Mouse (Mus musculus): ENCODE results near the gene Mctp1. TPM values are rescaled to one million over a fixed set of nuclear protein-coding genes. Genes with fewer than 3 reads are reported as not detected.

The Mctp1 gene
- polyA plus RNA-seq, 1 experiment from 2014 or later, result 0.33 TPM

DNA sequence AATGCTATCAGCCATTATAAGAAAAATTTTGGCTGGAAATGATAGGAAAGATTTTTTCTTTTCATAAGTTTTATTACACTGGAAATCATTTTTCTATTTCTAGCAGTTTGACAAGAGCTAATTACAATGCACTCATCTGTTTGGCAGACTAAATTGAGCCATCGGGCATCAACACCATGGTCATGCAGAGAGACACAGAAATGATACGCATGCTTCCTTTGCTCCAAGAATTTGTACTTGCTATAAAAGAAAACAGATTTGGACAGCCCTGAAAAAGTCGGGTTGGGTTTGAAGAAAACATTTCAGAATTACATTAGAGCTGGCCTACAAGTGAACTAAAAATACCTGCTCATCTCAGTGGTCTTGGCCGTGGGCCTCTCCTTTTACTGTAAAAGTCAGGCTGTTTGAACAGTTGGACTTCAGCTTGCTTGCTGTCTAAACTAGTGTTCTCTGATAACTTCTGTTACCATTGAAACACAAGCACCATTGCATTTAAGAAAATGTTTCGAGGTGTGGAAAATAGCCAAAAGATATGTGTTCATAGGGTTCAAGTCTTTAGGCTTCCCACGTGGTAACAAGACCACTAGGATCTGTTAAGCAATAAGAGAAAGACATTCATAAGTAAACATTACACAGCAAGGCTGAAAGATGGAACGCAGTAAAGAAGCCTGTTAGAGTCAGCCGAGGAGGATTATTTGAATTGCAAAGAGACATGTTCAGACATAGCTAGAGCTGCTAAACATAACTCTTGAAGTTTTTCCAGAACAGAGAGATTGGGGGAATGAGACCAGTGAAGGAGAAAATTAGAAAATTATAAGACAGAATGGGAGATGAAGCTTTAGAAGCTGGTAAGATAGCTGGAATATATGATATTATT lies 493.8 kb downstream of the Mctp1 start:
- H3K9me3 ChIP-seq (replicated peaks; ENCODE audit: low read length), result no peaks in the 10 kb centered on the region
- DNase-seq (ENCODE audit: low spot score) (no peak), ATAC-seq (replicated peaks; ENCODE audit: low FRiP score, low read depth) (no peak)
- H3K4me1 ChIP-seq (replicated peaks; ENCODE audit: insufficient read depth, low read length), result no peaks in the 10 kb centered on the region
- no peaks in the 10 kb centered on the region for H3K27me3 ChIP-seq (ENCODE audit: insufficient read depth, low read length)
- H3K27ac ChIP-seq, result no peak overlapping the region
- TF ChIP-seq CTCF (IDR thresholded peaks at IDR 0.05; ENCODE audit: low read depth), result no peak
- 79% methylated on average over 8 of the region's 8 CpGs for WGBS
- H3K4me3 ChIP-seq (replicated peaks; ENCODE audit: low read depth, low read length), result no peak overlapping the region
- H3K4me2 ChIP-seq (ENCODE audit: low read length), result no peak overlapping the region
- H3K36me3 ChIP-seq (ENCODE audit: insufficient read depth, low read length), result no peaks in the 10 kb centered on the region
- H3K9ac ChIP-seq (ENCODE audit: low read depth, low read length), result no peak overlapping the region

DNA sequence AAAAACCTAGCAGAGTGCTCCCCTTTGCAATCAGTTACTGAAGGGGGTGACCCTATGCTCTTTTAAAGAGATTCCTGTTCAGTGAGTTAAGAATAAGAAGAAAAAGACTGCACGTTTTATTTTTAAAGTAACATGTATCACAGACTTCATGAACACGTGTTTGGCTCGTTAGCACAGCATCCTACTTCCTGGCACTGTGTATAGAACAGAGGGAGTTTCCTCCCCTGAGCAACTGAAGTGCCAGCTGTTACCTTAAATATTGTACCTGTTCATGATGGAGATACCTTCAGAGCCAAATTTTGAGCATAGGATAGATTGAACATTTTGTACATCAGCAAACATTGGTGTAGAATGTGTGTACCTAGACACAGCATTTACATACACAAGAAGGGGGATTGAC lies 494.7 kb downstream of the Mctp1 start:
- no peaks in the 10 kb centered on the region for H3K27me3 ChIP-seq (ENCODE audit: insufficient read depth, low read length)
- no peak overlapping the region for H3K4me2 ChIP-seq (ENCODE audit: low read length)
- DNase-seq (ENCODE audit: low spot score), result no peak
- H3K9me3 ChIP-seq (replicated peaks; ENCODE audit: low read length), result no peaks in the 10 kb centered on the region
- H3K4me1 ChIP-seq (replicated peaks; ENCODE audit: insufficient read depth, low read length), result no peaks in the 10 kb centered on the region
- no peak for TF ChIP-seq CTCF (IDR thresholded peaks at IDR 0.05; ENCODE audit: low read depth)
- H3K4me3 ChIP-seq (replicated peaks; ENCODE audit: low read depth, low read length), result no peak overlapping the region
- no peaks in the 10 kb centered on the region for H3K36me3 ChIP-seq (ENCODE audit: insufficient read depth, low read length)
- no peak overlapping the region for H3K9ac ChIP-seq (ENCODE audit: low read depth, low read length)
- ATAC-seq (replicated peaks; ENCODE audit: low FRiP score, low read depth), result no peak
- WGBS, result 57% methylated on average over 3 of the region's 3 CpGs
- H3K27ac ChIP-seq, result no peak overlapping the region

DNA sequence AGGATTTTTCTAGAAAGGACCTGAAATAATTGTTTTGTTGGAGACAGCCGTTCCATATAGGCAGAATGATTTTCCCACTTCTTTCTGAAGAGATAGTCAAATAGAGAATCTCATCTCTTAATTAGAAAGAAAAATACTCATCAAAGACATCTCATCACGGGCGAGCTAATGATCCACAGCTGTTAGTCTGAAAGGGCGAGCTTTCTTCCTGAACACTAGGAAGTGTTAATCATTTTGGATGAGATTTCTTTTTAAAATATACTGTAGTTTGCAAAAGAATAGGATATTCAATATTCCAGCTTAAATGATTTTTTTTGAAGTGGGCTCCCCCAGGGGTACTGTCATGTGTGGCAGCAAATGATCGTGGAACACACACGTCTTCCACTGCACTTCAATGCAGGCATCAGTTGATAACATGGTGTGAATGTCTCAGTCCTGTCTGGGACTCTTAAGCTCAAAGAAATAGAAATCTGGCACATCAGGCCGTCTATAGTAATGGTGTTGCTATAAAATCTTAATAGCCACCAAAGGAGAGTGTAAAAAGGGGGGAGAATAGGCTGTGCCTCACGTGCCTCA lies 500.3 kb downstream of the Mctp1 start:
- no peaks in the 10 kb centered on the region for H3K36me3 ChIP-seq (ENCODE audit: insufficient read depth, low read length)
- no peak for ATAC-seq (replicated peaks; ENCODE audit: low FRiP score, low read depth)
- no peak for DNase-seq (ENCODE audit: low spot score)
- no peaks in the 10 kb centered on the region for H3K4me1 ChIP-seq (replicated peaks; ENCODE audit: insufficient read depth, low read length)
- H3K4me3 ChIP-seq (replicated peaks; ENCODE audit: low read depth, low read length), result no peak overlapping the region
- no peak overlapping the region for H3K27ac ChIP-seq
- TF ChIP-seq CTCF (IDR thresholded peaks at IDR 0.05; ENCODE audit: low read depth), result no peak
- H3K9me3 ChIP-seq (replicated peaks; ENCODE audit: low read length), result no peaks in the 10 kb centered on the region
- no peak overlapping the region for H3K4me2 ChIP-seq (ENCODE audit: low read length)
- H3K27me3 ChIP-seq (ENCODE audit: insufficient read depth, low read length), result no peaks in the 10 kb centered on the region
- WGBS, result 68% methylated on average over 8 of the region's 8 CpGs
- no peak overlapping the region for H3K9ac ChIP-seq (ENCODE audit: low read depth, low read length)

DNA sequence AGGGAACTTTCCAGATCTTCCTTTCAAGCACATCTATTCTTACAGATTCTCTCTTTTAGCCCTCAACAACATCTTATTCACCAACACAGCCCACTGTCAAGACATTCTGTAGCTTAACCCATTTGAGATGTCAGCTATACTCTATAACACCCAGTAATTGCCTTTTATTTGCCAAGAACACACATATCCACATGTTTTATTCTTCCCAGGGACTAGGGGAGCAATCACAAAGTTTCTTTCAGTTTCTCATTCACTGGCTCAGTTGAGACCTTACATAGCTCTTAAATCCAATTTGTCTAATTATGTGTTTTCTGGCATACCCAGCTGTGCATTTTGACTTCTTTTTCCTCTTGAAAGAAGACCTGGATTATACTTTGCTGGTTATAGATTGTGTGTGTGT lies 508.7 kb downstream of the Mctp1 start:
- TF ChIP-seq CTCF (IDR thresholded peaks at IDR 0.05; ENCODE audit: low read depth), result no peak
- H3K4me3 ChIP-seq (replicated peaks; ENCODE audit: low read depth, low read length), result no peak overlapping the region

DNA sequence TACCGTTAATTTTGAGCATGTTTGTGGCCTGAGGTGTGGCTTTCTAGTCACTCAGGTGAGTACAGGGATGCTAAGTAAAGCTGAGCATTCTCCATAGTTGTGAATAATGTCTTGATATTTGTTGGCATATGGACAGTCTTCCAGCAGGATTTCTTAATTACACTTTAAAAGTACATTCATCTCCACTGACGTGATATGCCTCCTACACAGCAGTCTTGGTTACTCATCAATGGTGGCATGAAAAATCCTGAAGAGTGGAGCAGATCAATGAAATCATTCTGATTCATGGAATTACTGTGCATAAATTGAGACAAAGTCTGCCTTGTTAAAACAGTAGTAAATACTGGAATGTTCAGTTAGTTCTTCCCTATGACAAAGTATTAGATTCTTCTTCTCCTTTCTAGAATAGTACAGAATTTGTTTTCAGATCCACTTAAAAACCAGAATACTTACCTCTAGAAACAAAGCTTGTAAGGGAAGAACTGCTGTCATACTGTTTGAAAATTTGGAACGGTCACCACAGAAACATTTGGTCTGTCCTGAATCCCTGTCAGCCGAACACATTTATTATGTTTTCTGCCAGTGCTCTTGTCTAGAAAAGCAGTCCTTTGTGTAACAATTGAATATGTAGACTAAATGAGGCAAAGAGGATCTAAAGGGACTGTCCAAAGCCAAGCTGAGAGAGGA lies 511.6 kb downstream of the Mctp1 start:
- ATAC-seq (replicated peaks; ENCODE audit: low FRiP score, low read depth) (no peak), DNase-seq (ENCODE audit: low spot score) (no peak)
- Histone ChIP-seq H3K27me3 (ENCODE audit: insufficient read depth, low read length) (no peaks in the 10 kb centered on the region), H3K4me2 (ENCODE audit: low read length) (no peak overlapping the region), H3K4me3 (replicated peaks; ENCODE audit: low read depth, low read length) (no peak overlapping the region), H3K36me3 (ENCODE audit: insufficient read depth, low read length) (no peaks in the 10 kb centered on the region), H3K4me1 (replicated peaks; ENCODE audit: insufficient read depth, low read length) (no peaks in the 10 kb centered on the region), H3K9me3 (replicated peaks; ENCODE audit: low read length) (no peaks in the 10 kb centered on the region), H3K27ac (no peak overlapping the region), H3K9ac (ENCODE audit: low read depth, low read length) (no peak overlapping the region)
- no peak for TF ChIP-seq CTCF (IDR thresholded peaks at IDR 0.05; ENCODE audit: low read depth)
- 80% methylated on average over 4 of the region's 4 CpGs for WGBS

More for the DNA sequence above, 508.7 kb downstream of the Mctp1 start:
- ATAC-seq (replicated peaks; ENCODE audit: low FRiP score, low read depth) (no peak), DNase-seq (ENCODE audit: low spot score) (no peak)
- H3K36me3 ChIP-seq (ENCODE audit: insufficient read depth, low read length), result no peaks in the 10 kb centered on the region
- H3K9ac ChIP-seq (ENCODE audit: low read depth, low read length), result no peak overlapping the region
- H3K9me3 ChIP-seq (replicated peaks; ENCODE audit: low read length), result no peaks in the 10 kb centered on the region
- H3K27ac ChIP-seq, result no peak overlapping the region
- no peak overlapping the region for H3K4me2 ChIP-seq (ENCODE audit: low read length)
- no peaks in the 10 kb centered on the region for H3K27me3 ChIP-seq (ENCODE audit: insufficient read depth, low read length)
- no peaks in the 10 kb centered on the region for H3K4me1 ChIP-seq (replicated peaks; ENCODE audit: insufficient read depth, low read length)

DNA sequence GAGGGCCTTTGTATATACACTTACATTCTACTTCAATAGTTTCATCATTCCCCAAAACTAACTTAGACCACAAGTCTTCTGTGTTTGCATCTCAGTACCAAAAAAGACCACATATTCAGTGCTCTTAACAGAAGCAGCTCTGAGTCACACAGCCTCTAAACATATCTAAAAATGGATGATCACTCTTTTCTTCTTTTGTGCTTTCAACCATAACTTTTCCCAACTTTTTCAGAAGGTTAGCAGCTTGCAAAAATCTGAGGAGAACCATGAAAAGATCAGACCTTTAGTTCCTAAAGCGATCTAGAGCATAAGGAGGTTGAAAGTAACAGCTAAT lies 512.1 kb downstream of the Mctp1 start:
- WGBS, result 73% methylated on average over 1 of the region's 1 CpGs
- Histone ChIP-seq H3K27ac (no peak overlapping the region), H3K9ac (ENCODE audit: low read depth, low read length) (no peak overlapping the region), H3K36me3 (ENCODE audit: insufficient read depth, low read length) (no peaks in the 10 kb centered on the region), H3K27me3 (ENCODE audit: insufficient read depth, low read length) (no peaks in the 10 kb centered on the region), H3K4me1 (replicated peaks; ENCODE audit: insufficient read depth, low read length) (no peaks in the 10 kb centered on the region), H3K4me3 (replicated peaks; ENCODE audit: low read depth, low read length) (no peak overlapping the region), H3K9me3 (replicated peaks; ENCODE audit: low read length) (no peaks in the 10 kb centered on the region), H3K4me2 (ENCODE audit: low read length) (no peak overlapping the region)
- ATAC-seq (replicated peaks; ENCODE audit: low FRiP score, low read depth) (no peak), DNase-seq (ENCODE audit: low spot score) (no peak)
- TF ChIP-seq CTCF (IDR thresholded peaks at IDR 0.05; ENCODE audit: low read depth), result no peak
